Mouse (Mus musculus) kidney, postnatal 0 days (tissue): ENCODE measurements around the gene Dnmt3a. TPM values are rescaled to one million over a fixed set of nuclear protein-coding genes. Genes with fewer than 3 reads are reported as not detected.

Experiments
- ATAC-seq: fragments of 200-750 bp; cut with Nextera tagmentation; replicated peaks from 2 replicates; pipeline ENCODE4 v1.8.0; 2017; ENCODE audit warnings: low read depth, moderate number of reproducible peaks, moderate TSS enrichment, moderate library complexity; ENCODE audit not compliant: low FRiP score
- DNase-seq: peaks from one replicate; pipeline ENCODE4 v3.0.0-alpha.2; 2016; ENCODE audit warnings: low spot score
- H3K27ac ChIP-seq: fragments of 300-500 bp; sonication (generic); 2 replicates; pipeline ENCODE4 v1.5.1; 2014; ENCODE audit warnings: mild to moderate bottlenecking
- H3K27me3 ChIP-seq: fragments of 300-500 bp; sonication (generic); 2 replicates; pipeline ENCODE4 v1.6.1; 2014; ENCODE audit warnings: low read length, mixed read lengths; ENCODE audit not compliant: insufficient read depth
- H3K36me3 ChIP-seq: fragments of 300-500 bp; sonication (generic); 2 replicates; pipeline ENCODE4 v1.6.1; 2014; ENCODE audit warnings: low read length, mixed read lengths; ENCODE audit not compliant: insufficient read depth
- H3K4me1 ChIP-seq: fragments of 300-500 bp; sonication (generic); replicated peaks from 2 replicates; pipeline ENCODE4 v1.6.1; 2014; ENCODE audit warnings: antibody characterized with exemption, low read length, mixed read lengths; ENCODE audit not compliant: insufficient read depth
- H3K4me2 ChIP-seq: fragments of 300-500 bp; sonication (generic); 2 replicates; pipeline ENCODE4 v1.6.1; 2014; ENCODE audit warnings: mild to moderate bottlenecking, low read length, moderate library complexity, mixed read lengths
- H3K4me3 ChIP-seq: fragments of 300-500 bp; sonication (generic); replicated peaks from 2 replicates; pipeline ENCODE4 v1.5.1; 2014; ENCODE audit warnings: low read depth, low read length
- H3K9ac ChIP-seq: fragments of 300-500 bp; sonication (generic); 2 replicates; pipeline ENCODE4 v1.6.1; 2014; ENCODE audit warnings: low read depth, low read length
- H3K9me3 ChIP-seq: fragments of 300-500 bp; sonication (generic); replicated peaks from 2 replicates; pipeline ENCODE4 v1.6.1; 2016; ENCODE audit warnings: low read length, inconsistent platforms, mixed read lengths
- CTCF ChIP-seq: IDR thresholded peaks from 2 replicates; pipeline ENCODE4 v1.5.1; 2016; ENCODE audit warnings: antibody characterized with exemption, low read depth, mild to moderate bottlenecking, moderate library complexity
- WGBS: fragments of 180-500 bp; shearing (Covaris S2); extraction: QIAGEN DNeasy Blood & Tissue Kit; methylation state at CpG from one replicate; pipeline ENCODE4 v1.1.7; 2014; 5-methylcytosine and 5-hydroxymethylcytosine counted together
- polyA plus RNA-seq: library from polyadenylated mRNA; unstranded; fragments of >200 nt; fragmentation: Nextera tagmentation; extraction: Ambion mirVana; gene quantifications from 2 replicates; pipeline ENCODE4 v1.2.1, GENCODE M21; 2015

The Dnmt3a gene
- polyA plus RNA-seq, 1 experiment from 2014 or later = 96.5 TPM

DNA sequence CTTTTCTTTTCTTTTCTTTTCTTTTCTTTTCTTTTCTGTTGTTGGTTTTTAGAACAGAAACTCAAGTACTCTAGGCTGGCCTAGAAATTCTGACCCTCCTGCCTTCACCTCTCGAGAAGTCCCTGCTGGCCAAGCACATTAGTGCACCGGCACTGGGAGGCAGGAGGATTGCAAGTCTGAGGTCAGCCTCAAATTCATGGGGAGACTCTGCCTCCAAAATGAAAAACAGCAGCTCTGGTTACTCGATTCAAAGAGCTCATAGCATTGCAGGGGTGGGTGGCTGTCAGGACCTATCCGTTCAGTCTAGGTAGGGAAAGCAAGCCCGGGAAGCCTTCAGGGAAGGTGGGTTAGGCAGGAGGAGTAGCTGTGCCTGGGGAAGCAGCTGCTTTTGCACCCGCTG lies 37.0 kb downstream of the Dnmt3a start:
- Histone ChIP-seq H3K27me3 (no peaks in the 10 kb centered on the region), H3K36me3 (peaks cover 48% of the 10 kb centered on the region), H3K4me1 (peaks cover 9% of the 10 kb centered on the region; the same call in 1 of the 2 replicates), H3K27ac (peak overlapping the region; percentile 62), H3K9ac (no peak overlapping the region), H3K9me3 (no peaks in the 10 kb centered on the region), H3K4me2 (no peak overlapping the region), H3K4me3 (no peak overlapping the region)
- DNase-seq (no peak), ATAC-seq (no peak)
- WGBS = 25% methylated on average over 6 of the region's 6 CpGs
- peak; percentile 22; the same call in 1 of the 2 replicates for TF ChIP-seq CTCF

- TF ChIP-seq CTCF = peak; percentile 36; the same call in 1 of the 2 replicates
- Histone ChIP-seq H3K4me1 (peaks cover 9% of the 10 kb centered on the region; the same call in 1 of the 2 replicates), H3K4me2 (no peak overlapping the region), H3K9me3 (no peaks in the 10 kb centered on the region), H3K27me3 (no peaks in the 10 kb centered on the region), H3K36me3 (peaks cover 44% of the 10 kb centered on the region), H3K9ac (no peak overlapping the region), H3K4me3 (no peak overlapping the region), H3K27ac (peak overlapping the region; percentile 62)
- peak; percentile 82 for DNase-seq
- WGBS = 16% methylated on average over 7 of the region's 7 CpGs
- ATAC-seq = peak; percentile 44
Measured at GRCm38 (mm10) chr12:3843371-3843861, 37.6 kb downstream of the Dnmt3a start.

DNA sequence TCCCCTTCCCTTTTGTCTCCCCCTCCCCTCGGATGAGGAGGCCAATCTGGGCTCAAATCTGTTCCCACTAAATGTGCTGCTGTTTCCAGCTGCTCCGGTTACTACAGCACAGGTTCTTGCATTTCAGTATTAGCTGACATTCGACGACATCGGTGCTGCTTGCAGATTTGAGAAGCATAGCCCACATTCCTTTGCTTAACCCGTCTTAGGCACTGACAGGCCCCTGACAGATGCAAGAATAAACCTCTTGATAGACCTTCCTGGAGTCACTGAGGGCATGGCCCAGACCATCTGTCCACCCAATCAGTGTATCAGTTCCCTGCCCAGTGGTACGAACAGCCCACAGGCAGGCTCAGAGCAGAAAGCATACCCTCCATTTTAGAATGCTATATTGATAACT lies 38.1 kb downstream of the Dnmt3a start:
- H3K4me3 ChIP-seq = no peak overlapping the region
- no peaks in the 10 kb centered on the region for H3K9me3 ChIP-seq
- peaks cover 9% of the 10 kb centered on the region; the same call in 1 of the 2 replicates for H3K4me1 ChIP-seq
- no peak overlapping the region for H3K9ac ChIP-seq
- WGBS = 20% methylated on average over 7 of the region's 7 CpGs
- 0 out of 2 replicates have a peak overlapping the region, but pooled peaks have one; percentile 62 for H3K27ac ChIP-seq
- H3K27me3 ChIP-seq = no peaks in the 10 kb centered on the region
- peak; percentile 45 for DNase-seq
- ATAC-seq = no peak
- no peak overlapping the region for H3K4me2 ChIP-seq
- peaks cover 39% of the 10 kb centered on the region for H3K36me3 ChIP-seq
- TF ChIP-seq CTCF = no peak

- Histone ChIP-seq H3K9me3 (no peaks in the 10 kb centered on the region), H3K27ac (no peak overlapping the region), H3K9ac (no peak overlapping the region), H3K4me2 (no peak overlapping the region), H3K4me1 (peaks cover 9% of the 10 kb centered on the region; the same call in 1 of the 2 replicates), H3K27me3 (no peaks in the 10 kb centered on the region), H3K4me3 (no peak overlapping the region), H3K36me3 (peaks cover 35% of the 10 kb centered on the region)
- DNase-seq (no peak), ATAC-seq (no peak)
- TF ChIP-seq CTCF = no peak
- WGBS = 79% methylated on average over 5 of the region's 5 CpGs
Measured at GRCm38 (mm10) chr12:3844335-3844734, 38.5 kb downstream of the Dnmt3a start.

GRCm38 (mm10) chr12:3849481-3849880 lies 43.7 kb downstream of the Dnmt3a start:
- WGBS = 91% methylated on average over 13 of the region's 13 CpGs
- H3K36me3 ChIP-seq = peaks cover 25% of the 10 kb centered on the region; the same call in 1 of the 2 replicates
- H3K4me2 ChIP-seq = no peak overlapping the region
- peak overlapping the region; percentile 73 for H3K27ac ChIP-seq
- H3K4me1 ChIP-seq = peaks cover 11% of the 10 kb centered on the region
- ATAC-seq (no peak), DNase-seq (no peak)
- no peak overlapping the region for H3K4me3 ChIP-seq
- no peaks in the 10 kb centered on the region for H3K9me3 ChIP-seq
- H3K27me3 ChIP-seq = no peaks in the 10 kb centered on the region
- H3K9ac ChIP-seq = no peak overlapping the region
- no peak for TF ChIP-seq CTCF

DNA sequence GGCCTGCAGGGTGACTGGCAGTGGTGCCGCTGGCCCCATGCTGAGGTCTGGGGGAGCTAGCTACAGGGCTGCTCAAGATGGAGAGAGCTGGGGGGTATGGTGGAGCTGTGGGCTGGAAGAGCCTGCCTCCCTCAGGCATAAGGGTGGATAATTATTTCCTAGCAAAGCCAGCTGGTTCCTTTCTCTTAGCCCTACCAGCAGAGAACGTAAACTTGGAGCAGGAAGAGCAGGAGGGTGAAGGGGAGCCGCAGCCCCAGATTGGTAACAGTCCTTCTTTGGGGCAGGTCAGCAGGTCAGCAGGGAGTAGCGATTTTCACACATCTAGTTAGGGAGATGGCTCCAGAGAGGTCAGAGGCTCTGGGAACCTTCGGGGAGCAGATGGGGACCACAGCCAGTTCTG lies 44.4 kb downstream of the Dnmt3a start:
- whole genome bisulfite sequencing = 24% methylated on average over 5 of the region's 5 CpGs
- peaks cover 22% of the 10 kb centered on the region; the same call in 1 of the 2 replicates for H3K36me3 ChIP-seq
- DNase-seq = peak; percentile 67

More for the DNA sequence above, 44.4 kb downstream of the Dnmt3a start:
- no peak overlapping the region for H3K4me3 ChIP-seq
- H3K9me3 ChIP-seq = no peaks in the 10 kb centered on the region
- TF ChIP-seq CTCF = peak; percentile 21; the same call in 1 of the 2 replicates
- peak; percentile 57; the same call in 1 of the 2 replicates for ATAC-seq
- peak overlapping the region; percentile 73 for H3K27ac ChIP-seq
- H3K4me1 ChIP-seq = peaks cover 11% of the 10 kb centered on the region
- no peak overlapping the region for H3K4me2 ChIP-seq
- H3K9ac ChIP-seq = no peak overlapping the region
- H3K27me3 ChIP-seq = no peaks in the 10 kb centered on the region
